Mouse (Mus musculus) embryonic facial prominence, embryonic 10.5 days (tissue): ENCODE data around the gene Fam19a2. TPM values are rescaled to one million over a fixed set of nuclear protein-coding genes. Genes with fewer than 3 reads are reported as not detected.

Experiments
- DNase-seq: peaks from one replicate; pipeline ENCODE4 v3.0.0-alpha.2; 2017; ENCODE audit warnings: low spot score
- H3K27ac ChIP-seq: fragments of 300-500 bp; sonication (generic); replicated peaks from 2 replicates; pipeline ENCODE4 v1.5.1; 2016; ENCODE audit warnings: mild to moderate bottlenecking
- H3K27me3 ChIP-seq: fragments of 300-500 bp; sonication (generic); replicated peaks from 2 replicates; pipeline ENCODE4 v1.6.1; 2016; ENCODE audit warnings: low read depth, mild to moderate bottlenecking; ENCODE audit not compliant: poor library complexity, severe bottlenecking
- H3K36me3 ChIP-seq: fragments of 300-500 bp; sonication (generic); replicated peaks from 2 replicates; pipeline ENCODE4 v1.6.1; 2016; ENCODE audit warnings: mild to moderate bottlenecking, moderate library complexity
- H3K4me1 ChIP-seq: fragments of 300-500 bp; sonication (generic); 2 replicates; pipeline ENCODE4 v1.6.1; 2016
- H3K4me3 ChIP-seq: fragments of 300-500 bp; sonication (generic); 2 replicates; pipeline ENCODE4 v1.5.1; 2016; ENCODE audit warnings: mild to moderate bottlenecking, moderate library complexity
- H3K9me3 ChIP-seq: fragments of 300-500 bp; sonication (generic); 2 replicates; pipeline ENCODE4 v1.6.1; 2016; ENCODE audit warnings: mild to moderate bottlenecking
- WGBS: fragments of 180-500 bp; shearing (Covaris S2); methylation state at CpG from one replicate; pipeline ENCODE4 v1.1.7; 2016; 5-methylcytosine and 5-hydroxymethylcytosine counted together
- polyA plus RNA-seq: library from polyadenylated mRNA; unstranded; fragments of >200 nt; fragmentation: Nextera tagmentation; extraction: Ambion mirVana; gene quantifications from 2 replicates; pipeline ENCODE4 v1.2.1, GENCODE M21; 2016

Fam19a2 gene
- polyA plus RNA-seq, 1 experiment from 2014 or later: 5.1 TPM

DNA sequence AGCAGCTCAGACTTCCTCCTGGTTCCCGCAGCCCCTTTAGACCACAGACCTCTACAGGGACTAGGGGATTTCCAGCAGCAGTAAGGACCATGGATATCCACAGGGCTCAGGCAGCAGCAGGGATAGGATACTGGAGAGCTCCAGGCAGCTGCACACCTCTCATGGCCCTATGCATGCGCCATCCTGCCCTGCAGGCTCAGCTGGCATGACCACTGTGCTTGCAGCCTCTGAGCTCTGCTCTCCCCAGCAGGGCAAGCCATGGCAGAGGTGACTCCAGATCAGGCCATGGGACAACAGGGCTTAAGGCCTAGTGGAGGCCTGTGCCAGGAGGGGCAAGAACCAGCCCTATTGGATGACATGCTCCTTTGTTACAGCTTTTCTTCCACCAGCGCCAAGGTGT, 137.4 kb downstream of the Fam19a2 start:
- H3K27me3 ChIP-seq: no peaks in the 10 kb centered on the region
- H3K36me3 ChIP-seq: no peaks in the 10 kb centered on the region
- no peak overlapping the region for H3K4me3 ChIP-seq
- 92% methylated on average over 3 of the region's 3 CpGs for whole genome bisulfite sequencing
- H3K9me3 ChIP-seq: peaks cover 8% of the 10 kb centered on the region; the same call in 1 of the 2 replicates
- H3K27ac ChIP-seq: peak overlapping the region; percentile 52
- peaks cover 20% of the 10 kb centered on the region for H3K4me1 ChIP-seq
- DNase-seq: no peak

DNA sequence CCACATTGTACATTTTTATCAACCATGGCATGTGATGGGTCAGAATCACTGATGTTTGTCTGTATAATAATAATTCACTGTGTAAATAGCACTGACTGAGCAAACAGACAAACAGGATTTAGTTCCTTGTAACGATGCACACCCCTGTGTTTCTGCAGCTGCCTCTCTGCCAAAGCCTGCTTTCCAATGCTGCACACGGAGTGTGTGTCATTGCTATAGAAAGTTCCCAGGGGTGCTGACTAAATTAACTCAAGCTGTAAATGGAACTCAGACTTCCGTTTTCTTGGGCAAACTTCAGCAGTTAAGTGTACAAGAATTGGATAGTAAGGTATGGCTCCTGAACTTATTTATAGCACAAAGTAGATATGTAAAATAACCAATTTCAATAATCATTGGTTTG, 138.7 kb downstream of the Fam19a2 start:
- Histone ChIP-seq H3K4me3 (no peak overlapping the region), H3K36me3 (no peaks in the 10 kb centered on the region), H3K4me1 (peaks cover 20% of the 10 kb centered on the region), H3K27ac (no peak overlapping the region), H3K27me3 (no peaks in the 10 kb centered on the region), H3K9me3 (peaks cover 10% of the 10 kb centered on the region; the same call in 1 of the 2 replicates)
- WGBS: 47% methylated on average over 3 of the region's 3 CpGs
- no peak for DNase-seq

DNA sequence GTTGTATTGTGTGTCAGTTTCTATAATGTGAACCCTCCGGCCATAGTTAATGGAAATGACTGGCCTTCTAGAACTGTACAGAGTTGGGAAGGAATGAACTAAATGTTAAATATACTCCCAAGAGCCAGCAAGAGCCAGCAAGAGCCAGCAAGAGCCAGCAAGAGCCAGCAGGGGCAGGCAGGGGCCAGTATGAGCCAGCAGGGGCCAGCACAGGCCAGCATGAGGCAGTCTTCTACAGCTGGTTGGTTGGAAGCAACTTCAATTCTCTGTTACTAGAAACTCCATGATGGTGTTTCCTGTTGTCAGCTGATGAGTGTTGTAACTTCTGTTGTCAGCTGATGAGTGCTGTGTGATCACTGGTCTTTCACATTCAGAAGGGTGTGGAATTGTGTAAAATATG, 151.2 kb downstream of the Fam19a2 start:
- H3K27me3 ChIP-seq: no peaks in the 10 kb centered on the region
- H3K27ac ChIP-seq: no peak overlapping the region
- DNase-seq: peak; percentile 32
- H3K9me3 ChIP-seq: no peaks in the 10 kb centered on the region
- peaks cover 7% of the 10 kb centered on the region for H3K4me1 ChIP-seq
- no peak overlapping the region for H3K4me3 ChIP-seq
- WGBS: 92% methylated on average over 1 of the region's 1 CpGs
- no peaks in the 10 kb centered on the region for H3K36me3 ChIP-seq

DNA sequence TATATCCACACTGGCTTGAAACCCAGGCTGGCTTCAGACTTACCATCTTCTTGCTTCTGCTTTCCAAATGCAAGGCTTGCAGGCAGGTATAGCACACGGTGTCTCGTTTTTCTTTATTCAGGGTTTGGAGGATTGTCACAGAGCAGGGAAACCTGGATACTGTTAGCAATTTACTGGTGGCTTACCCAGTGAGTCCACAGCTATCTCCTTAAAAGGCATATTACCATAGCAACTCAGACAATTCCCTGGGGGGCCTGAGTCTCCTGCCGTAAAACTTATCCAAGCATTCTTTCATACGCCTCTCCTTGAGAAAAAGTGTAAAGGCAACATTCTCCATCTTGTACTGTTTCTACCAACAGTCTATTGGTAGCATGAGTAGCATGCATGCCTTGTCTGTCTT, 152.2 kb downstream of the Fam19a2 start:
- 52% methylated on average over 4 of the region's 4 CpGs for WGBS
- no peak overlapping the region for H3K27ac ChIP-seq
- H3K36me3 ChIP-seq: no peaks in the 10 kb centered on the region
- no peaks in the 10 kb centered on the region for H3K9me3 ChIP-seq
- H3K4me1 ChIP-seq: peaks cover 7% of the 10 kb centered on the region
- H3K27me3 ChIP-seq: no peaks in the 10 kb centered on the region
- DNase-seq: no peak
- H3K4me3 ChIP-seq: no peak overlapping the region

DNA sequence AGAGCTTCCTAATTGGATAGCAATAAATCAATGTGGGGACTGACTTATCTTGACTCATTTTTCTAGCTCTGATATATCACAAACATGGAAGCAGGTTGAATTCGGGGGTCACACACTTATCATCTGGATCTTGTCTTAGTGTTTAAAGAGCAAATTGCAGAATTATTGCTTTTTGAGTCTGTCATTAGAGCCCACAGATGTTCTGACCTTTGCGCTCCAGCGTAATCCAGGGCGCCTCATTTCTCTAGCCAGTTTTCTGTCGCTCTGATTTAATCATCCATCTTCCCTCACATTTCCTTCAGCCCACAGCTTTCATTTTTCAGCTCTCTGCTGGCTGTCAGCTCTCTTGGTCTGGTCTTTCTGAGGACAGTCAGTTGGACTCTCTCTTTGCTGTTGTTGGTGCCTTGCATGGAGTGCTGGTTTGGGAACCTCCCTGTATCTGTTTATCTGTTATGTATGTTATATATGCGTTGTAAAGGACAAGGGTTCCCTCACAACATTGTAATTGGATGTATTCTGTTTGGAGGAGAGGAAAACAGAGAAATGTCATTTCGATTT, 154.9 kb downstream of the Fam19a2 start:
- no peaks in the 10 kb centered on the region for H3K27me3 ChIP-seq
- WGBS: 75% methylated on average over 7 of the region's 7 CpGs
- H3K9me3 ChIP-seq: no peaks in the 10 kb centered on the region
- peaks cover 7% of the 10 kb centered on the region for H3K4me1 ChIP-seq
- no peak overlapping the region for H3K4me3 ChIP-seq
- H3K36me3 ChIP-seq: no peaks in the 10 kb centered on the region
- no peak overlapping the region for H3K27ac ChIP-seq
- DNase-seq: no peak

DNA sequence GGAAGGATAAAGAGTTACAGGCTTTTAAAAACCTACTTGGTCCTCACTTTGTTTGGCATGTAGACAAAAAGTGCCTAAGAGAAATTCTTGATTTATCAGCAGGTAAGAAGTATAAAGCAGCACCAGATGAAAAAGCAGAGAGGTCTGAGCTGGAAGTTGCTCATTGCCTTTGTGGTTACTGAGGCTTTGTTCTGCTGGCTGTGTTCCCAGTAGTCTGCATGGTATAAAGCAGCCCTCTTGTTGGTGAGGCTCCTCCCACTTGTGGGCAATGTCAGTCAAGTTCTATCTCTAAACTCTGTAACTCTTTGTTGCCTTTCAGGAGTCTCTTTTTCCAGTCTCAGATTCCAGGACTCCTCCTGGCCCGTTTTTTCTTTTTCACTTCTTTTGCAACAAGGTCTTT, 156.5 kb downstream of the Fam19a2 start:
- 88% methylated on average over 1 of the region's 1 CpGs for WGBS
- no peaks in the 10 kb centered on the region for H3K36me3 ChIP-seq
- H3K27me3 ChIP-seq: no peaks in the 10 kb centered on the region
- no peaks in the 10 kb centered on the region for H3K9me3 ChIP-seq
- peaks cover 7% of the 10 kb centered on the region for H3K4me1 ChIP-seq
- no peak overlapping the region for H3K27ac ChIP-seq
- DNase-seq: no peak
- no peak overlapping the region for H3K4me3 ChIP-seq

DNA sequence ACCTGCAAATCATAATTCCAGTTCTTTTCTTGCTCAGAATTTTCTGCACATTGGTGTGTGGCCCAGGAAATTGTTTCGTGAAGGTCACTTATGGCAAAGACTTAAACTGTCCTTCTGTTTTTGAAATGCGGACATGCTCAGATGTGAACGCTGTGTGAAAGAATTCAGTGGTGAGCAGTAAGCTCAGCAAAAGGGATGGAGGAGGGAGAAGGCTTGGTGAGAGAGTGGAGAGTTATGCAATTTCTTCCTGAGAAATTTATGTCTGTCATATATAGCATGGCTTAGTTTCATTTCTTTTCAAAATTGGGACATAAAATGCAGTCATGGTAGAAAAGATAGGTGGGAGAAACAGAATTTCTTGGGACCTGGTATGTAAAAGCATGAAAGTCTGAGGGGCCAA, 160.7 kb downstream of the Fam19a2 start:
- Histone ChIP-seq H3K36me3 (no peaks in the 10 kb centered on the region), H3K4me3 (no peak overlapping the region), H3K4me1 (no peaks in the 10 kb centered on the region), H3K9me3 (no peaks in the 10 kb centered on the region), H3K27me3 (no peaks in the 10 kb centered on the region), H3K27ac (no peak overlapping the region)
- WGBS: 92% methylated on average over 3 of the region's 3 CpGs
- no peak for DNase-seq

DNA sequence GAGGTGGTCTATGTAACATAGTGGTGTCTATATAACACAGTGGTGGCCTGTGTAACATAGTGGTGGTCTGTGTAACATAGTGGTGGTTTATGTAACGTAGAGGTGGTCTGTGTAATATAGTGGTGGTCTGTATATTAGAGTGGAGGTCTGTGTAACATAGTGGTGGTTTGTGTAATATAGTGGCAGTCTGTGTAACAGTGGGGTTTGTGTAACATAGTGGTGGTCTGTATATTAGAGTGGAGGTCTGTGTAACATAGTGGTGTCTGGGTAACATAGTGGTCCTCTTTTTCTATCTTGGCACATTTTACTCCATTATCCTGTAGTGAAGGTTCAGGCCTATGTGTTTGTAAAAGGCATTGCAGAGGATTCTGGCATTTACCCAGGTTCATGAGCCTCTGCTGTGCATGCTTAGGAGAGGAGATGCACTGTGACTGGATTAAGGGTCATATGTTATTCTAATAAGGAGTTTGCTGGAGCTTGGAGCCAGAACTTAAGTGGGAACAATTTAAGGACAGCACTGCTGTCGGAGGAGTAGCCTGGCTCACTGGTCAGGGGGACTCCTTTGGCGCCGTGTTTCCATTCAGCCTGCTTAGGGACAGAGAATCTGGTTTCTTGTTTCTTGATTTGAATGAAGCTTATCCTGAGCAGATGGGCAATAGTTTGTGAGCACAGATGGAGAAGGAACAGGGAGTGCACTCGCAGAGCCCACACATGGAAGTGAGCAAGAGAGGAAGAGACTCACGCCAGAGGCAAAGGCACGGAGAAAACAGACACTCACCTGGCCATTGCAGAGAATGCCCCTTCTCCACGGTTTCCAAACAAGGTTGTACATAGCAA, 162.9 kb downstream of the Fam19a2 start:
- Histone ChIP-seq H3K36me3 (no peaks in the 10 kb centered on the region), H3K4me1 (no peaks in the 10 kb centered on the region), H3K27ac (no peak overlapping the region), H3K4me3 (no peak overlapping the region), H3K27me3 (no peaks in the 10 kb centered on the region), H3K9me3 (no peaks in the 10 kb centered on the region)
- DNase-seq: no peak
- WGBS: 82% methylated on average over 8 of the region's 8 CpGs

DNA sequence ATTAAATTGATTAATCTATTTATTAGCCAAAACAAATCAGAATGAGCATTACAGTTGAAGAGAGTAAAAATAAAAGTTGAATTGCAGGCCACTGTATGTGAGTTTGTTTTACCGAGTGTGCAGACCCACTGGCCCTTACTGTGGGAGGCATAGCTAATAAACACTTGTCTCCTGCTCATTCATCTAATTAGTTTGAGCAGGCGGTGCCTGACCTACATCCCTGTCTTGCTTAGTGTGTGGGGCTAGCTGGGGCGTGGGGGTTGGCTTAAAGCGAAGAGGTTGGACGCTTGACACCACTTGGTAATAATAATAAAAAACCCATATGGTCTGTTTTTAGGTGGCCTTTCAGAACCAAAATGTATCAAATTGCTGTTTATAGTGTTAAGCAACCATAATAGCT, 167.8 kb downstream of the Fam19a2 start:
- no peak for DNase-seq
- Histone ChIP-seq H3K4me3 (no peak overlapping the region), H3K36me3 (no peaks in the 10 kb centered on the region), H3K4me1 (no peaks in the 10 kb centered on the region), H3K27ac (no peak overlapping the region), H3K9me3 (no peaks in the 10 kb centered on the region), H3K27me3 (no peaks in the 10 kb centered on the region)
- 70% methylated on average over 5 of the region's 5 CpGs for WGBS

DNA sequence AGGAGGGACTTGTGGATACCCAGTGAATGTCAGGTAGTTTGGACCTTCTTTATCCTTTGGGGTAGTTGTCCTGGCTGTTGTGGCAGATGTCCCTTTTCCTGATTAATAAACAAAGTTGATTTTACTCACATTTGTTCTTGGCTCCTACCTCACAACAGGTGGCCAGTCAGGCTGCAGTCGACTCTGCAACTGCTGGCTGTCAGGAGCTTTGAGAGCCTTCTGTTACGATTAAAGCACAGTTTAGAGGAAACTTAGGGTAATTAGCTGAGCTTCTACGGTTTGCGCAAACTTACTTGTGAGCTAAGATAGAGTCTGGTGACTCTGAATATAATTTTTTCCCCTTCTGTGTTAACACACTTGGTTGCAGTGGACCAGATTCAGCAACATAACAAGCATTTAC, 173.8 kb downstream of the Fam19a2 start:
- H3K27me3 ChIP-seq: no peaks in the 10 kb centered on the region
- no peak overlapping the region for H3K4me3 ChIP-seq
- 76% methylated on average over 4 of the region's 4 CpGs for WGBS
- H3K9me3 ChIP-seq: no peaks in the 10 kb centered on the region
- no peaks in the 10 kb centered on the region for H3K36me3 ChIP-seq
- H3K4me1 ChIP-seq: no peaks in the 10 kb centered on the region
- no peak overlapping the region for H3K27ac ChIP-seq
- no peak for DNase-seq

DNA sequence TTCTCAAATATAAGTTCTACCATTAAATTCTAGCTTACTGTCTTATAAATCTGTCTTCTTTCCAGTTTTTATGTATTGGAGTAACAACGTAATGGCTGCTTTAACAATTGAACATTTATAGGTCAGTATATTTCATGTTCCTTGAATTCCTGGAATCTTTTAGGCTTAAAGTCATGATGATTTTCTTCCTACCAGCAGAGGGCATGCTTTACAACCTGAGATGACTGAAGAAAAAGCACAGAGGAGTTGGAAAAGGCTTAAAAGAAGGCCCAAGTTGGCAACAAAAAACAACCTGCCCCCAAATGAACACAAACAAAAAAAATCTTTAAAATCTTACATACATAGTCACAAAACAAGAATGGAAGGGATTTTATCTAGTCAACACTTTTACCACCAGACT, 193.0 kb downstream of the Fam19a2 start:
- no peak for DNase-seq
- WGBS: 83% methylated on average over 1 of the region's 1 CpGs
- Histone ChIP-seq H3K27ac (no peak overlapping the region), H3K36me3 (no peaks in the 10 kb centered on the region), H3K4me1 (no peaks in the 10 kb centered on the region), H3K4me3 (no peak overlapping the region), H3K27me3 (no peaks in the 10 kb centered on the region), H3K9me3 (no peaks in the 10 kb centered on the region)

DNA sequence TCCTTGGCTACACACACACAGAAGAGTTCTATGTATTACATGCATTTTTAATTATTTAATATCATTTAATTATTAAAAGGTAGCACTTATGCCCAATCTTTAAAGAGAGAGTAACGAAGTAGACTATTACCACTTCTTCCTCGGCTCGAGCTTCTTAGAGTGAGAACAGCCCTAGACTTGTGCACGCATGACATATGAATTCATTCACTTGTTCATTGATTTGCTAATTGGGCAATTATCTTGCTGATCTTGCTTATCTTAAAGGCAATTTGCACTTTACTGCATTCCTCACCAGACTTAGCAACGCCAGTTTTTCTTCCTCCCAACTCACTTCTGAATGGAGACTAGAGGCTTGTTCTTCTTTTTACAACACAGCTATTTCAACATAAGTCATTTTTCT, 196.7 kb downstream of the Fam19a2 start:
- no peak for DNase-seq
- H3K36me3 ChIP-seq: no peaks in the 10 kb centered on the region
- H3K4me3 ChIP-seq: no peak overlapping the region
- H3K27me3 ChIP-seq: no peaks in the 10 kb centered on the region
- WGBS: 72% methylated on average over 5 of the region's 5 CpGs
- no peaks in the 10 kb centered on the region for H3K4me1 ChIP-seq
- H3K27ac ChIP-seq: no peak overlapping the region
- no peaks in the 10 kb centered on the region for H3K9me3 ChIP-seq

DNA sequence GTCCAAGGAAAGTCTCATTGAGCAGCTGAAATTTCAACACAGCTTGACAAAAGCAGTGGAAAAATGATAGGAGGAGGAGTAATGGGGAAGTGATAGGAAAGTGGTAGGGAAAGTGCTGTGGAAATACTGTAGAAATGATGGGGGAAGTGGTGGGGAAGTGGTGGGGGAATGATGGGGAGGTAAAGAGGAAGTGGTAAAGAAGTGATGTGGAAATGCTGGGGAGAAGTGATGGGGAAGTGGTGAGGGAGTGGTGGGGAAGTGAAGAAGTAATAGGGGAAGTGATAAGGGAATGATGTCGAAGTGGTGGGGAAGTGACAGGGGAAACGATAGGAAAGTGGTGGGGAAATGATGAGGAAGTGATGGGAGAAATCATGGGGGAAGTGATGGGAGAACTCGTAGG, 198.5 kb downstream of the Fam19a2 start:
- Histone ChIP-seq H3K36me3 (no peaks in the 10 kb centered on the region), H3K4me3 (no peak overlapping the region), H3K4me1 (no peaks in the 10 kb centered on the region), H3K9me3 (no peaks in the 10 kb centered on the region), H3K27ac (no peak overlapping the region), H3K27me3 (no peaks in the 10 kb centered on the region)
- no peak for DNase-seq
- 86% methylated on average over 3 of the region's 3 CpGs for WGBS
